Mouse (Mus musculus) heart, adult 2 months (tissue): ENCODE data around the gene P2ry10b.

Experiments
- CTCF ChIP-seq: fragments of 200-600 bp; IDR thresholded peaks from 2 replicates; pipeline ENCODE4 v1.8.1; 2022; ENCODE audit warnings: antibody characterized with exemption, mild to moderate bottlenecking, moderate library complexity
- POLR2A ChIP-seq: fragments of 200-500 bp; IDR thresholded peaks from 2 replicates; pipeline ENCODE4 v1.6.1; 2011; ENCODE audit warnings: mild to moderate bottlenecking, low read depth, low read length, control low read depth; ENCODE audit not compliant: insufficient read depth

- TF ChIP-seq CTCF (no peak), POLR2A (no peak)
Measured at GRCm38 (mm10) chrX:107150027-107150426, 1.3 kb downstream of the P2ry10b start.
